Mouse (Mus musculus) heart, postnatal 14 days (tissue): Measurements from ENCODE around the gene Ttc25. TPM values are rescaled to one million over a fixed set of nuclear protein-coding genes. Genes with fewer than 3 reads are reported as not detected.
"Not testable (repeated sequence)": the region's sequence is repeated elsewhere in the genome, so short reads cannot be mapped to it uniquely, and the experiment has no call there.

Source experiments
- DNase-seq, 2 experiments: peaks; one replicate each; pipeline ENCODE4 v3.0.0; 2021 to 2022
- intact Hi-C: fragments of 180-260 bp; cut with DNase I; formaldehyde crosslinking; loops from one replicate; pipeline ENCODE4 v1.15.1; 2025
- total RNA-seq, 2 experiments: library from RNA; stranded (reverse); gene quantifications; 2 replicates each; pipeline ENCODE4 v1.2.3; 2021

Ttc25 gene
- total RNA-seq, 2 experiments from 2014 or later, result 0.24 to 0.36 TPM

DNA sequence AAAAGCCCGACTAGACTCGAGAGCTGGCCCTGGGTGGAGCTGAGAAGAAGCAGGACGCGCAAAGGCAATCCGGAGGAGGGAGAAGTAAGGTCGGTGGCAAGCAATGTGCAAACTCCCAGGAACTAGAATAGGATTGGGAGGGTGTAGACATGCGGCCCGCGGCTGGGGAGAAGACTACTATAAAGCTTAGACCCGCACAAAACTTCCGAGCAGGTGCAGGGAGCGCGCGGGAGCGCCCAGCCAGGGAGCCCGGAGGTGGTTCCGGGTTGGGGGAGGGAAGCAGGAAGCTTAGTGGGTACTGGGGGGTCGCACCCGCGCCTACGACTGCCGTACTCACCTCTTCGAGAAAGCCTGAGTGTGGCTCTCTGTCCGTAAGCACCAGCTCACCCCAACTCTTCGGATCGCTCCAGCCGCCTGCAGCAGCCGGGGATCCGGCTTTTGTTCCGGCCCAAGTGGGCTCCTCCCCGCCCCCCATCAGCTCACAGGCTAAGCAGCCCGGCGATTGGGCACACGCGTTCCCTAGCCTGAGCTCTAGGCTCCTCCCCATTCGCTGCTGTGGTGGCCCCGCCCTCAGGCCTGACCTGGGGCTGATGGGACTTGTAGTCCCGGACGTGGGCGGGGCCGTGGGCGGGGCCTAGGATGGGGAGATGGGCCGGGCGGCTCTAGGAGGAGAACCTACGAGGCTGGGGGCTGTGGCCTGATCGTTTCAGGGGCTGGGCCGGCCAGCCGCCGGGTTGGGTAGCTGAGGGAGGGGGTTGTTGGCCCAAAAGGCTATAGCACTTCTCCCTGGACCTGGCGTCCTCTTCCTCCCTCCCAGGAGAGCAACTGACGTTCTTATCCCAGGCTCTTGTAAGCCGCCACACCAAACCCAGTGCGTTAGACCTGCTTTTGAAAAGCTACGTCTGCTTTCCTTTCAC is 17.7 kb upstream of the Ttc25 start, which contains the start of gene Acly:
Gene Acly (minus strand): TSS at position 543 of the 917 bp plus-strand sequence.
- intact Hi-C loops, result no loop called here
- DNase-seq, result peak; percentile 98 to 99

DNA sequence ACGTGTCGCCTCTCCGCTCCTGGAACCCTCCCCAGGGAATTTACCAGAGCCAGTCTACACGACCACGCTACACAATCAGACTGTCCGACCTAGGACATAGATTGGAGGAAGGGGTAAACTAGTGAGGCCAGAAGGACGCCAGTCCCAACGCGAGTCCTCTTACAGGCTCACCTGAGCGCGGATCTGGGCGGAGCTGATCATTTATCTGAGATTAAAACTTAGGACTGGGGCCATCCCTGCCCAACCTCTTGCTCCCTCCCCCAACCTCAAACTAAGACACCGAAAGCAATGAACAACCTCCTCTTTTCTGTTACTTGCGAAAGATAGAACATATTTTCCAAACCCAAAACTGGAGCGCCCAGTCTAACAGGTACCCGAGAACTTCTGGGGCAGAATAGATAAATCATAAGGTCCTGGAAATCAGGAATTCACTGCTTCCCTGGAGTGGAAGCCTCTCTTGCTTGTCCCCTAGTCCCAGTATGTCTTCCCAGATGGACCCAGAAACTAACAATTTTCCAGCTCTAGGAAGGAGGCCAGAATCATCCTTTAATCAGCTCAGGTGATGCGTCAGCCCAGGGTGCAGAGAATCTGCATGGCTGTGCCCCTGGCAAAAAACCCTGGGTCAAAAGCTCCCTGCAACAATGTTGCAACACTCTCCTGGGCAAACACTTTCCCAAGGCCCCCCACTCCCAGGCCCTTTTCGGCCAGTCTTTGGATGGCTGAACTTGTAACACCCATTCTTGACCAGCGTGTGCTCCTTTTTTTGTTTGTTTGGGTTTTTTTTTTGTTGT is 16.8 kb upstream of the Ttc25 start:
- no peak for DNase-seq
- intact Hi-C loops, result no loop called here

DNA sequence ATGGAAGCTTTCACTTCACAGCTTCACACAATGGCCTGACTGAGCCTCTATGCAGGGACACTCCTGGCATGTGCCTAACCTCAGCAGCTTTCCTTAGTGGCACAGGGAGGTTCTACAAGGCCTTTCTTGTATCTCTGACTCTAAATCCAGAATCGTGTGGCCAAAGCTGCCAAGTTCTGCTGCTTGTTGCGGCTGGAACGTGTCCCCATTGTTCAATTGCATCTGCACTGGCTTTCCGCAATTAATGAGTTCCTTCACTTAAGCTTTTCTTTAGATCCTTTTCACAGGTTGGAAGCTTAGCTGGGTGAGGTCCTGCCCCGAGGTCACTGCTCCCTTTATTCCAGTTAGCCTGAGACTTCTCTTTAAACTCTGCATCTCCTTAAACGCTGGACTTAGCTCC is 11.5 kb upstream of the Ttc25 start:
- no peak for DNase-seq
- intact Hi-C loops, result no loop called here

DNA sequence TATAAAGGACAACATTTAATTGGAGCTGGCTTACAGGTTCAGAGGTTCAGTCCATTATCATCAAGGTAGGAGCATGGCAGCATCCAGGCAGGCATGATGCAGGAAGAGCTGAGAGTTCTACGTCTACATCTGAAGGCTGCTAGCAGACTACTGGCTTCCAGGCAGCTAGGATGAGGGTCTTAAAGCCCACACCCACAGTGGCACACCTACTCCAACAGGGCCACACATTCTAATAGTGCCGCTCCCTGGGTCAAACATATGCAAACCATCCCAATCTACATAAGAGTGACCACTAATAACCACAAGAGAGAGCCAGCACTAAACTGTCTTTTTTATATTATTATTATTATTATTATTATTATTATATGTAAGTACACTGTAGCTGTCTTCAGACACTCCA is 11.0 kb upstream of the Ttc25 start:
- DNase-seq, intact Hi-C loops: not testable (repeated sequence)

DNA sequence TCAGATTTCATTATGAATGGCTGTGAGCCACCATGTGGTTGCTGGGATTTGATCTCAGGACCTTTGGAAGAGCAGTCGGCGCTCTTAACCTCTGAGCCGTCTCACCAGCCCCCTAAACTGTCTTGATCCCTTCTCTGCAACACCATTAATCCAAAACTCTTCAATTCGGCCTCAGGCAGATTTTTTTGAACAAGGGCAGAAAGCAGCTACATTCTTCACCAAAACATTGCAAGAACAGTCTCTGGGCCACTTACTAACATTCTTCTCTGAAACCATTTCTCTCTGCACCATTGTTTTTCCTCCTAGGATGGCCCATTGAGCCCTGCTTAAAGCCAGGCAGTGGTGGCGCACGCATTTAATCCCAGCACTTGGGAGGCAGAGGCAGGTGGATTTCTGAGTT is 10.6 kb upstream of the Ttc25 start:
- DNase-seq, intact Hi-C loops: not testable (repeated sequence)

DNA sequence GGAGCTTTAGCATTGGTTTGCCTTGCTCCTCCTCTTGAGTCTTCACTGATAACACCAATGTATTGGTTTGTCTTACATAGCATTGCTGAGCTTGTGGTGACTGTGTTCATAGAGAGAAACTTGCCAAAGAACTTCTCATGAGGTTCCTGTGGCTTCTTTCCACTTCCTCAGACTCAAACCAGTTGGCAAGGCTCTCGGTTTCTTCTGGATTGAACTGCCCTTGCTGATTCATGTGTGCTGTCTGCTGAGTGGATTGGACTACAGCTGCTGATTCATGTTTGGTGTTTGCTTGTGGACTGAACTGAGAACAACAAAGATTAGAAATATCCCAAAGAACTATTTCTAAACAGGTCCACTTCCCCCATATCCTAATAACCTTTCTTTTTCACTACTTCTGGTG is 9.4 kb upstream of the Ttc25 start:
- intact Hi-C loops, result no loop called here
- DNase-seq, result no peak

DNA sequence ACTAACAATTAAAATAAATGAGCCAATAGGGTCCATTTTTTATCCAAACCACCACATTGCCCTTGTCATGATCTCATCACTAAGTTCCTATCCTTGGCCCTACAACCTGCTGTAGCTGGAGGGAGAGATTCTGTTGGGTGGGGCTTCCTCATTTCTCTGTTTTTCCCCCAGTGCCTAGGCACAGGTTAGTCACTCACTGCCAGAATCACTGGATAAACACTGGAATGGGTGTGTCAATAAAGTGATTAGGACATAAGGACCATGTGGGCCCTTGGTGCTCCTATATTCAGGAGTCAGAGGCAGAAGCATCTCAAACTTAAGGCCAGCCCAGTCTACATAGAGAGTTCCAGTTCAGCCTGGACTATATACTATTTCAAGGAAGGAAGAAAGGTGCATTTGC is 8.9 kb upstream of the Ttc25 start:
- DNase-seq, result no peak
- intact Hi-C loops, result no loop called here

DNA sequence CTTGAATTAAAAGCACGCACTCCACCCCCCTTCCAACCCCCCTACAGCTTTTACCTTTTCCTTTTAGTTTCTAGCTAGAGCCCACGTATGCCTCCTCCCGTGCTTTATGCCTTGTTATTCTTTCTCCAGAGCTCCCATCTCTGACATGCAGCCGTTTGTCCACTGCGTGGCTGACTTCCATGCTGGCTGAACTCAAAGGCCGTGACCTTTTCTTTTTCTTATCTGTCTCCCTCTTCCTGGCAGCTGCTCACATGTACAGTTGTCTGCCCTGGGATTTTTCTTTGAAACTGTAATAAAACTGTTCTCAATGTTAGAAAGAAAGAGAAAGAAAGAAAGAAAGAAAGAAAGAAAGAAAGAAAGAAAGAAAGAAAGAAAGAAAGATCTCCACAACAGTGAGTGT is 4.4 kb upstream of the Ttc25 start:
- DNase-seq, result no peak
- intact Hi-C loops, result no loop called here

DNA sequence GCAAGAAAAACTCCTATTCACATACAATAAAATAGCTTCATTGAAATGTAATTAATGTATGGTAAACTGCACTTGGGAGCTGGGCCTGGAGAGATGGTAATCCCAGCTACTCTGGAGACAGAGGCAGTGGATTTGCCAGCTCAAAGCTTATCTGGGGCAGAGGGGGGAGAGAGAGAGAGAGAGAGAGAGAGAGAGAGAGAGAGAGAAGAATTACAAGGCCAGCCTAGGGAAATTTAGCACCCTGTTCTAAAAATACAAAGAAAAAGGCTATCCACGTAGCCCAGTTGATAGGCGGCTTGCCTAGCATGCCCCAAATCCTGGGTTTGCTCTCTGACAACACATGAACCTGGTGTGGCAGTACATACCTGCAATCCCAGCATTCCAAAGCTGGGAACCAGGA is 3.8 kb upstream of the Ttc25 start:
- intact Hi-C loops, result no loop called here
- no peak for DNase-seq

DNA sequence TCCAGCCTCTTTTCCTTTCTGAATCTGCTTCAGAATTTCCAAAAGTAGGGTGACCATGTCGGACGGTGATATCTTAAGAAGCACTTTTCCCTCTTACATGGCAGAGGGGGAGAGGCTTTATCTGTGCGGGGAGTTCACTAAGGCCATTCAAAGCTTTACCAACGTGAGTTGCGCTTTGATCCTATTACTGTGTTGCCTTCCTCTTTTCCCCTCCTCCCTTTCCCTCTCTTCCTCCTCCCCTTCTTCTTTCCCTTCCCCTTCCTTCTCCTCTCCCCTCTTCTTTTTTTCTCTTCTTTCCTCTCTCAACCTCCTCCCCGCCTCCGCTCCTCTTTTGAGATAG is 309 bp downstream of the Ttc25 start:
- DNase-seq, result no peak
- intact Hi-C loops, result no loop called here

DNA sequence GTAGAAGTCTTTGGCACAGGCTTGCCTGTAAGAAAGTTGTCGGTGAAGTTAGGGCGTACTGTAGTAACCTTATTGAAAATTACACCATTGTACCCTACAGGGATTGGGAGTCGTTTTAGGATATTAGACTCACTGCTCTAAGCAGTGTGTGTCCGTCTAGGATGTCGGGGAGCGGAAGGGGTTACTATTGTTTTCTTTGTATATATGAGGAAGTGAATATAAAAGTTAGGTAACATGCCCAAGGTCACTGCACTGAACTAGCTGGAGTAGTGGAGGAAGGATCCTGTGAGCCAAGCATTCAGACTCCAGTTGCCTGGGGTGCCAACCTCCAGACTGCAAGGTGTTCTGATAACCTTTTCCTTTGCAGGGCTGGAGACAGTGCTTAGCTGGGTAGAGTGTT is 1.5 kb downstream of the Ttc25 start:
- DNase-seq, result no peak
- intact Hi-C loops, result no loop called here

DNA sequence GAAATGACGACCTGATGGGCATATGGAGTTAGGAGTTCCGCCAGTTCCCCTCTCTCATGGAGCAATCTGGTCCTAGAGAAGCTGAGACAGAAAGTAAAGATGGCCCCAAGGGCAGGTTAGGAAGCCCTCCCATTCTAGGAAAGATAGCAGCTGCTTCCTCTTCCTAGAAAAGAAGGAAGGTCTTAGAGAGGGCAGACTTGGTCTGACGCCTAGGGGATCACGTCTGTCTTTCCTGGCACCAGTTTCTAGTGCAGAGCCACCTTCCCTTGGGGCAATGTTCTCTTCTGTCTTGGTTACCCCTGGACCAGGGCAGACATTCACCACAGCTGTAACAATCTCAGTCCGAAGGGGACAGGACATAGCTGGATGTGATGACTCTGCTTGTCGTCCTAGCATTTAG is 2.7 kb downstream of the Ttc25 start:
- intact Hi-C loops, result no loop called here
- no peak for DNase-seq

DNA sequence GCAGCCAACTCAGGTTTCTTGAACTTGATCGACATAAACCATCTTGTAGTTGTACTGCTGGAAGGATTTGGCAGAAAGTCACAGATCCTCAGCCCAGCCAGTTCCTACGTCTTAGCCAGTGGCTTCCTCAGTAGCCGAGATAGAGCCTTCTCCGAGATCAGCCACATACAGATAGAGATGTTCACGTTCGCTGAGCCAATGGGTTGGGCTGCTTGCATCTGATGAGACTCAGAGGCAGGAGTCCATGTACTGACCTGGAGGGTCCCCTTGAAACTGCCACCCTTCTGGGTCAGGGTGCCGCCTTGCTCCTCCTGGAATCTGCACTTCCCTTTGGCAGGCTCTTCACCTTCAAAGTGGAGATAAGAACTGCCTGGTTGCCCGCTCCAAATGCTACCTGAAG is 4.1 kb downstream of the Ttc25 start:
- DNase-seq, result no peak
- intact Hi-C loops, result no loop called here

DNA sequence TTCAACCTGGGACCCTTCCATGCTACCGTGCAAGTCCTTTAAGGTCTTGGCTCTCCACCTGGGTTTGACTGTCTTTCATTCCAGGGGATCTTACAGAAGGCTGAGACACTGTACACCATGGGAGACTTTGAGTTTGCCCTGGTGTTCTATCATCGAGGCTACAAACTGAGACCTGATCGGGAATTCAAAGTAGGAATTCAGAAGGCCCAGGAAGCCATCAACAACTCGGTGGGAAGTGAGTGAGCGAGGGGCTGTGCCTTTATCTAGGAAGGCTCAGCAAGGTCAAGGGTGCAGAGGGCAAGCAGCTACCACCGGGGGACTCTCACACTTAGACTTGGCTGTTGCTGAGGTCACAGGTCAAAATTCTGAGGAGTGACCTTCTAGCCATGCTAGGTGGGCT is 4.7 kb downstream of the Ttc25 start:
- DNase-seq, result no peak
- intact Hi-C loops, result no loop called here

DNA sequence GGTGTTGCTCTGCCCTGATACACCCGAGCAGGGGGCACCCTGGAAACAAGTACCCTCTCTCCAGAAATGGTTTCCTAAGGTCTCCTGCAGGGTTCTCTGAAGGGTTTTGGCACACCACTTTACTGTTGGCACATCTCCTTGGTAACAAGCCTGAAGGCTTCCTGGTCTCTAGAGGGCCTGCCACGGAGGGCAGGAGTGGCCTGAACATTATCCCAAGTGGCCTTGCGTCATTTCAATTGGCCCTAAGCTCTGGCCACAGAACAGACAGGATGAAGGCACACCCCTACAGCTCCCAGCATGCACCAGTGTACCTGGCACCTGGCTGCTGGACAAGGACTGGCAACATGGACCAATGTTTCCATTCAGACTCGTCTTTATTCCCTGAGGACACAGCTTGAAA is 7.4 kb downstream of the Ttc25 start:
- intact Hi-C loops, result no loop called here
- DNase-seq, result no peak

DNA sequence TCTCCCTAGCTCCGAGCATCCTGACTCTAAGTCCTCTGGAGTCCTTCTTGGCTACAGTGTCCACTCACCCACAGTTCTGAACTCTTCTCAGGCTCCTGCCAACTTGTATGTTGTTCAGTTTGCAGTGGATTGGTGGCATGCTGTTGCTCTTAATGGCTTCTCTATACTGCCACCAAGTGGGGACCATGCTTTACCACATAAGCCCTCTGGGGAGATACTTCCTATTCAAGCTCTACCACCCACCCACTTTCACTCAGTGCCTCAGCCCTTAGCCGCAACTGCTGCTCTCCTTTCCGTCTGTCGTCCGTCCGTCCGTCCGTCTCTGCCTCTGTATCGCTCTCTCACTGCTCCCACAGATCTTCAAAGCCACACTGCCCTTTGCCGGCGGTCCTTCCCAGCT is 10.2 kb downstream of the Ttc25 start:
- intact Hi-C loops, result loop anchor here (2.0 to 5.0 kb wide), 3 partner anchors 43 to 193 kb away; no protein-coding TSS in a partner anchor

DNA sequence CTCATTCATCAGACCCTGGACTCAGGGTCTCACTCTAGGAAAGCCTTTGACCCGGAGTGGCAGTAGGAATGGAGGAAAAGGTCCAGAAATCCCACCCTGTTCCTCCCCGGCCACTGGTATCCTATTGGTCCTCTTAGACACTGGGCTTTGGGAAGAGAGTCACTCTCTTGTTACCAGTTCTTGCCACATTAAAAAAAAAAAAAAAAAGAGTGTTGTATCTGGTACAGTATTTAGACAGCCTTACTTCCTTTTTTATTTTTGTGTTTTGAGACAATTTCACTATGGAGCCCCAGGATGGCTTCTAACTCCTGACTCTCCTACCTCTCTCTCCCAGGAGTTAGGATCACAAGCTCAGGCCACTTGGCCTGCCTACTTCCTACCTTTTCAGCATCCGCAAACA is 12.2 kb downstream of the Ttc25 start:
- no peak for DNase-seq
- intact Hi-C loops, result loop anchor here (5.0 kb wide), 2 partner anchors 130 to 195 kb away; no protein-coding TSS in a partner anchor

More for the DNA sequence above, 10.2 kb downstream of the Ttc25 start:
- DNase-seq, result peak; percentile 44 to 69

DNA sequence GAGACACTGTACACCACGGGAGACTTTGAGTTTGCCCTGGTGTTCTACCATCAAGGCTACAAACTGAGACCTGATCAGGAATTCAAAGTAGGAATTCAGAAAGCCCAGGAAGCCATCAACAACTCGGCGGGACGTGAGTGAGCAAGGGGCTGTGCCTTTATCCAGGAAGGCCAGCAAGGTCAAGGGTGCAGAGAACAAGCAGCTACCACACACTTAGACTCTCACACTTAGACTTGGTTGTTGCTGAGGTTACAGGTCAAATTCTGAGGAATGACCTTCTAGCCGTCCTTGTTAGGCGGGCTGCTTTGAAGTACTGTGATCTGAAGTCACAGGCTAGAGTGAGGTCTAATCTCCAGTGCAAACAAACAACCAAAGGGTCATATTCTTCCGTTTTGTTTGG is 14.1 kb downstream of the Ttc25 start:
- intact Hi-C loops, result loop anchor here (2.0 to 5.0 kb wide), 3 partner anchors 73 to 197 kb away; no protein-coding TSS in a partner anchor

DNA sequence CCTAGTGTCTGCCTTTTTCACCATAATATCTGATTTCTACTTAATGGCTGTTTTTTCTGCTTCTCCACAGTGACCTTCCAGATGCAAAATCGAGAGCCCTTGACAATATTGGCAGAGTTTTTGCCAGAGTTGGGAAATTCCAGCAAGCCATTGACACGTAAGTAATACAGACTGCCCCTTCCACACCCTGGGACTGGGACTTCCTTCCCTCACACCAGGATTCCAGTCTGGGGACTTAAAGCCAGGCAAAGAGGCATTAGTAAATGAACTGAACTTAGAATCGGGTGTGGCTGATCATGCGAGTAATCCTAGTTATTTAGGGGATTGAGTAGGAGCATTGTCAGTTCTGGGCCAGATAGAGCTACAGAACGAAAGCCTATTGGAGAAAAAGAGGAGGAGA is 16.3 kb downstream of the Ttc25 start:
- no peak for DNase-seq
- intact Hi-C loops, result no loop called here

More for the DNA sequence above, 14.1 kb downstream of the Ttc25 start:
- DNase-seq, result no peak

DNA sequence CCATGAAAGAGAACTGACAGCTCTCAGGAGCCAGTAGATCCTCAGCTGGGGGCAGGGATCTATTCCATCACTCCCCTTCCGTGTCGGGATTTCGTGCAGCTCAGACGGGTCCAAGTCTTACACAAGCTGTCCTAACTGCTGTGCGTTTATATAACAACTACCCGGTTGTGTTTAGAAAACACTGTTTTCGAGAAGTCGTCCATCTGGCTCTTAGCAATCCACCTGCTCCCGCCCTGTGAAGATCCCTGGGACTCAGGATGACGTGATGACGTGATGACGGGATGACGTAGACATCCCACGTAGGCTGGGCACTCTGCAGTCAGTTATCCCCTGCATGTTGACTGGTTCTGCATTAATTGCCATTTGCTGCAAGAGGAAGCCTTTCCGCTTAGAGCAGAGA is 18.9 kb downstream of the Ttc25 start:
- intact Hi-C loops, result no loop called here
- no peak for DNase-seq

DNA sequence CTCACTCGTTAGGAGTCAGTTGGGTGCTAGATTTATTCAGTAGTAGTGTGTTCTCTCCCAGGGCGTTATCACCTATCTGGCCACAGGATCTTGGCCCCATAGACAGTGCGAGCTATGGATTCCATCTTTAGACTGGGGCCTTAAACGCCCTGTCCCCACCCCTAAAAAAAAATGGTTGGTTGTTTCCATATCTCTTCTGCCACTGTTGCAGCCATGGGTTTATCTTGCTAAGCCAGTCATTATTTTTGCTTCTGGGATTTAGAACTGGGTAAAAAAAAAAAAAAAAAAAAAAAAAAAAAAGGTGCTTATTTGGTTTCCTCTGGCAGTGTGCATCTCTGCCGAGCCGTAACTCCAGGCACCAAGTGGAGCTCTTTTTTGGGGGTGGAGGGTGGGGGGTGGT is 19.3 kb downstream of the Ttc25 start:
- intact Hi-C loops, result no loop called here
- no peak for DNase-seq

DNA sequence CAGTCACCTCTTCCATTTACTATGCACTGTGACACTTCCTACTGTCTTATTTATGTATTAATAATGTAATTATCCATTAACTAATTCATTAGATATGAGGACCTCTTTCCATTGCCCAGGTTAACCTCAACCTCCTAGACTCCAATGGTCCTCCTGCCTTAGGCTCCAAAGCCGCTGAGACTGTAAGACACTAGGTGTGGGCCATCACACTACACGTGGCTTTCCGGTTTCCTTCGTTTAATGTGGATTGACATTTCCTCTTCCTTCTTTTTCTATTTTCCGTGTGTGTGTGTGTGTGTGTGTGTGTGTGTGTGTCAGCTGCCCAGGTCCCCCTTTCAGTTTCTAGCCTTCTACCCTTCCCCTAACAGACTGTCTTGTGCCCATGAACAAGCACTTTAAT is 21.8 kb downstream of the Ttc25 start:
- DNase-seq, result no peak
- intact Hi-C loops, result no loop called here
